Mouse (Mus musculus): ENCODE results near the gene Nkx3-2. TPM values are rescaled to one million over a fixed set of nuclear protein-coding genes. Genes with fewer than 3 reads are reported as not detected.

Nkx3-2 gene
- polyA plus RNA-seq, 1 experiment: not detected

DNA sequence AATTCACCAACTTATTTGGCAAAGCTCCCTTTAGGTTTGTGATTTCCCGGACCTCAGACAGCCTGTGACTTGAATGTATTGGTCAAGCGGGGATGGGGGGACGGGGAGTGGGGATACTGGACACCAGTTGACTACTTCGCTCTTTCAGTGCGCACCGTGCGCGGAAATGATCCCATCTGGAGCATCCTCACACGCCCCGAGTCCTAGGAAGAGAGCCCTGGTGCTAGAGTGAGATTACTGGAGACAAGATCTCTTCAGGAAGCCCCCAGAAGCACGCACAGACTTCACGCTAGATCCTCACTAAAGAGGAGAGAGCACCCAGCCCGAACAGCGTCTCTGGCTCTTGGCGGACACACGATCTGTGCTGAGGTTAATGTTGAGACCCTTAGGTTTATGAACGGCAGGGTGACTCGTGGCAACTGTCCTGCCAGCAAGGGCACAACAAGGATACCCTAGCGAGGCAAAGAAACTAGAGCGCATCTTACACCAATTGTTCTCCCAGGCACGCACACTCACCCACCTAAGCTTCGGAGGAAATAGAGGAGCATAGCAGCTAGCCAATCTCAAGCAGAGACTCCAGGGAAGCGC, 8.8 kb downstream of the Nkx3-2 start:
- 3% methylated on average over 23 of the region's 23 CpGs for WGBS
- no peaks in the 10 kb centered on the region for H3K4me1 ChIP-seq (ENCODE audit: control insufficient read depth, insufficient read depth, low read length)
- no peak overlapping the region for H3K4me3 ChIP-seq (replicated peaks; ENCODE audit: extremely low read depth, low read depth, low read length)
- no peak for DNase-seq
- TF ChIP-seq CTCF (IDR thresholded peaks at IDR 0.05; ENCODE audit: insufficient read depth, low read length): no peak
- TF ChIP-seq POLR2A (IDR thresholded peaks at IDR 0.05; ENCODE audit: borderline replicate concordance, extremely low read depth, low read depth, low read length): no peak

- Histone ChIP-seq H3K4me1 (ENCODE audit: control insufficient read depth, insufficient read depth, low read length) (no peaks in the 10 kb centered on the region), H3K4me3 (replicated peaks; ENCODE audit: extremely low read depth, low read depth, low read length) (no peak overlapping the region)
- WGBS: 2% methylated on average over 16 of the region's 16 CpGs
- TF ChIP-seq POLR2A (IDR thresholded peaks at IDR 0.05; ENCODE audit: borderline replicate concordance, extremely low read depth, low read depth, low read length) (no peak), CTCF (IDR thresholded peaks at IDR 0.05; ENCODE audit: insufficient read depth, low read length) (no peak)
- DNase-seq: no peak
These were observed 9.5 kb downstream of the Nkx3-2 start for GRCm38 (mm10) chr5:41754836-41755235.

GRCm38 (mm10) chr5:41754226-41754775, 10.0 kb downstream of the Nkx3-2 start:
- Histone ChIP-seq H3K4me3 (replicated peaks; ENCODE audit: extremely low read depth, low read depth, low read length) (no peak overlapping the region), H3K4me1 (ENCODE audit: control insufficient read depth, insufficient read depth, low read length) (no peaks in the 10 kb centered on the region)
- WGBS: 3% methylated on average over 17 of the region's 17 CpGs
- TF ChIP-seq POLR2A (IDR thresholded peaks at IDR 0.05; ENCODE audit: borderline replicate concordance, extremely low read depth, low read depth, low read length) (no peak), CTCF (IDR thresholded peaks at IDR 0.05; ENCODE audit: insufficient read depth, low read length) (no peak)
- no peak for DNase-seq

GRCm38 (mm10) chr5:41752721-41753120, 11.6 kb downstream of the Nkx3-2 start:
- Histone ChIP-seq H3K4me3 (replicated peaks; ENCODE audit: extremely low read depth, low read depth, low read length) (no peak overlapping the region), H3K4me1 (ENCODE audit: control insufficient read depth, insufficient read depth, low read length) (no peaks in the 10 kb centered on the region)
- TF ChIP-seq CTCF (IDR thresholded peaks at IDR 0.05; ENCODE audit: insufficient read depth, low read length) (no peak), POLR2A (IDR thresholded peaks at IDR 0.05; ENCODE audit: borderline replicate concordance, extremely low read depth, low read depth, low read length) (no peak)
- no peak for DNase-seq
- 33% methylated on average over 4 of the region's 4 CpGs for WGBS

DNA sequence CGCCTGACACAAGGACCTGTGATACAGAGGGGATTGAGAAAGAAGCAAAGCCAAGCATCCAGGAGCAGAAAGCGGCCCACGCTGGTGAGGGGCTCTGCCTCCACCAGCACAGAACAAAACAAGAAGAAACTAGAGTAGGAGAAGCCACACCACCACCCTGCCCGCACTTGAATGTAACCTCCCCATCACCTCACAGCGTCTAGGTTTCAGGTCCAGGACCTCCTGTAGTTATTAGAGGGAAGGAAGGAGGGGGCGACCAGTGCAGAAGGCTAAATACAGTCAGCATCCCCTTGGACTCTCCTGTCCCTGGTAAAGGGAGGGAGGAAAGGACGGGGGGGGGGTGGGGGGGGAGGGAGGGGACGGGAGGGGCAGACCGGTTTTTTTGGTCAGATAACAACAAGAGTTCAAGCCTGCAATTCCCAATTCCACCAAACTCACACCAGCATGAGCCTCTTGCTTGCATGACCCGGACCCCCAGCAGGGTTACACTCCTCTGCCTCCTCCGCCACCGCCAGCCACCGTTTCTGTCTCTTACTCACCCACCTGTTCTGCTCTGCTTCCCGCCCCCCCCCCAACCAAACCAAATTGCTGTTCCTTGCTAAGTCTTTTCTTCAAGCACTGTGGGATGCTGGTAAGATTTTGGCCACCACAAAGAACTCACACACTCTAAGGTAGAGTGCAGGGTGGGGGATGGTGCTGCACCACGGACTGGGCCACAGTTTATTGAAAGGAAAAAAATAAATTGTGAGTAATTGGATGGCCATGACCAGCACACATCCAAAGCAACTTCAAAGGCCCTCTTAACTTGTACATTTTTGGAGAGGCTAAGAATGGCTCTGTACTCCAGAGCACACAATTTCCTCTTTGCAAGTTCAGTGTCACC, 19.2 kb downstream of the Nkx3-2 start:
- no peak for DNase-seq
- no peaks in the 10 kb centered on the region for H3K4me1 ChIP-seq (ENCODE audit: control insufficient read depth, insufficient read depth, low read length)
- WGBS: 11% methylated on average over 14 of the region's 15 CpGs
- TF ChIP-seq CTCF (IDR thresholded peaks at IDR 0.05; ENCODE audit: insufficient read depth, low read length): no peak
- TF ChIP-seq POLR2A (IDR thresholded peaks at IDR 0.05; ENCODE audit: borderline replicate concordance, extremely low read depth, low read depth, low read length): no peak
- H3K4me3 ChIP-seq (replicated peaks; ENCODE audit: extremely low read depth, low read depth, low read length): no peak overlapping the region

DNA sequence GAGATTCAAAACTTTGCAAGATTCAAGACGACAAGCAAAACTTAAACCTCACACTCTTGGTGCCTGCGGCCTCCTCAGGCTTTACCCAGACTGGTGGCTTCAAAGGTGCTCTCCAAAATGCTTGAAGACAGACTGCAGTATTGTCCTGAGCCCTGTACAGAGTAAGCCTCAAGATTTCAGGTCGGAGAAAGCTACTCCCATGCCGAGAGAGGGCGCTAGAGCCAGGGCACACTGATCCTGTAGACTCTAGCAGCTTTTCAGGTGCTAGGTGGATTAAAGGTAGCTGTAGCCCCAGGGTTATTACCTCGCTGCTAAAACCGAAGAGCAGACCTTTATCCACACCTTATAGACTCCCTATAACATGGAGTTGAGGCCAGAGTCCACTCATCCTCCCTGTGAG, 20.1 kb downstream of the Nkx3-2 start:
- H3K4me1 ChIP-seq (ENCODE audit: control insufficient read depth, insufficient read depth, low read length): no peaks in the 10 kb centered on the region
- no peak overlapping the region for H3K4me3 ChIP-seq (replicated peaks; ENCODE audit: extremely low read depth, low read depth, low read length)
- TF ChIP-seq POLR2A (IDR thresholded peaks at IDR 0.05; ENCODE audit: borderline replicate concordance, extremely low read depth, low read depth, low read length) (no peak), CTCF (IDR thresholded peaks at IDR 0.05; ENCODE audit: insufficient read depth, low read length) (no peak)
- DNase-seq: no peak
- WGBS: 18% methylated on average over 7 of the region's 7 CpGs

DNA sequence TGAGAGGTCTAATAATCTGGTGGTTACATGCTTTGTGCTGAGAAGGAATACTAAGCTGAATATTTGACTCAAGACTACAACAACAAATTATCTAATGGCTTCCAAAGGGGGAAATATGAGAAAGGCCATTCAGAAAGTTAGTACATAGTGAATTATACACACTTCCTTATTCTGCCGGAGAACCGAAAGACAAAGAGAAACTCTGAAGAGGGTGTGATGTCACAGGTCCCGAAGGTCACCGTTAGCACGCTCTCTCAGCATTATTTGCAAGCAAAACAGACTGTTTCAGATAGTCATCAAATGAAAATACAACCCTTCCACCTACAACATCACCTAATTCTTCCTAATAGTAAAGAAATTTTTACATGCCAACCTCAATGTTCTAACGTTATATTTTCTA, 25.5 kb downstream of the Nkx3-2 start:
- no peaks in the 10 kb centered on the region for H3K4me1 ChIP-seq (ENCODE audit: control insufficient read depth, insufficient read depth, low read length)
- no peak for DNase-seq
- 47% methylated on average over 6 of the region's 6 CpGs for WGBS
- no peak overlapping the region for H3K4me3 ChIP-seq (replicated peaks; ENCODE audit: extremely low read depth, low read depth, low read length)
- TF ChIP-seq POLR2A (IDR thresholded peaks at IDR 0.05; ENCODE audit: borderline replicate concordance, extremely low read depth, low read depth, low read length) (no peak), CTCF (IDR thresholded peaks at IDR 0.05; ENCODE audit: insufficient read depth, low read length) (no peak)

- no peak overlapping the region for H3K4me3 ChIP-seq (replicated peaks; ENCODE audit: extremely low read depth, low read depth, low read length)
- H3K4me1 ChIP-seq (ENCODE audit: control insufficient read depth, insufficient read depth, low read length): no peaks in the 10 kb centered on the region
- no peak for TF ChIP-seq CTCF (IDR thresholded peaks at IDR 0.05; ENCODE audit: insufficient read depth, low read length)
- TF ChIP-seq POLR2A (IDR thresholded peaks at IDR 0.05; ENCODE audit: borderline replicate concordance, extremely low read depth, low read depth, low read length): no peak
- 54% methylated on average over 5 of the region's 5 CpGs for WGBS
- no peak for DNase-seq
These were observed 27.3 kb downstream of the Nkx3-2 start for GRCm38 (mm10) chr5:41737039-41737438.

DNA sequence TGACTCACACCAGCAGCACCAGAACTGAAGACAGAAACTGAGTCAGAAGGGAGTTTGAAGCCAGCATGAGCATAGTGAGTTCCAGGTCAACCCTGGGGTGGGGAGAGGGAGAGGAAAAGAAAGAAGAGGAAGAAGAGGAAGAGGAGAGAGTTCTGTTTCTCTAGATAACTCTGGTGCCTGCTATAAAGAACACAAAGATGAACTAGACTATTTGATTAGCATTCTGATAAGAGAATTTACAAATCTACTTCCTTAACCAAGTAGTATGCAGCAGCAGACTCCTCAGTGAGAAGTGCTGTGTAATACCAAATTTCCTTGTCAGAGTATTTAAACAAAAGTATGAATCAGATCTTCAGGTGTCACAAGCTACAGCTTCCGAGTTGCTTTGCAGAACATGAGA, 37.3 kb downstream of the Nkx3-2 start:
- Histone ChIP-seq H3K4me3 (replicated peaks; ENCODE audit: extremely low read depth, low read depth, low read length) (no peak overlapping the region), H3K4me1 (ENCODE audit: control insufficient read depth, insufficient read depth, low read length) (no peaks in the 10 kb centered on the region)
- no peak for TF ChIP-seq CTCF (IDR thresholded peaks at IDR 0.05; ENCODE audit: insufficient read depth, low read length)
- TF ChIP-seq POLR2A (IDR thresholded peaks at IDR 0.05; ENCODE audit: borderline replicate concordance, extremely low read depth, low read depth, low read length): no peak
- WGBS: 32% methylated on average over 1 of the region's 1 CpGs
- no peak for DNase-seq
